Mouse (Mus musculus): ENCODE data around the gene Dnaja3. TPM values are rescaled to one million over a fixed set of nuclear protein-coding genes. Genes with fewer than 3 reads are reported as not detected.

Dnaja3 gene
- polyA plus RNA-seq, 1 experiment = 64.0 TPM

- no peak for DNase-seq
- no peak overlapping the region for H3K27ac ChIP-seq (ENCODE audit: insufficient read depth, low read length)
- no peaks in the 10 kb centered on the region for H3K27me3 ChIP-seq (ENCODE audit: control insufficient read depth, insufficient read depth, low read length)
- H3K4me1 ChIP-seq (ENCODE audit: control insufficient read depth, insufficient read depth, low read length) = peaks cover 6% of the 10 kb centered on the region
- 89% methylated on average over 6 of the region's 6 CpGs for WGBS
- H3K4me3 ChIP-seq (replicated peaks; ENCODE audit: insufficient read depth, low read depth, low read length) = no peak overlapping the region
- no peak for TF ChIP-seq POLR2A (IDR thresholded peaks at IDR 0.05; ENCODE audit: borderline replicate concordance, insufficient read depth, low read length)
- TF ChIP-seq CTCF (IDR thresholded peaks at IDR 0.05; ENCODE audit: borderline replicate concordance, insufficient read depth, low read depth, low read length) = no peak
Measured at GRCm38 (mm10) chr16:4627105-4627504, 12.7 kb upstream of the Dnaja3 start.

DNA sequence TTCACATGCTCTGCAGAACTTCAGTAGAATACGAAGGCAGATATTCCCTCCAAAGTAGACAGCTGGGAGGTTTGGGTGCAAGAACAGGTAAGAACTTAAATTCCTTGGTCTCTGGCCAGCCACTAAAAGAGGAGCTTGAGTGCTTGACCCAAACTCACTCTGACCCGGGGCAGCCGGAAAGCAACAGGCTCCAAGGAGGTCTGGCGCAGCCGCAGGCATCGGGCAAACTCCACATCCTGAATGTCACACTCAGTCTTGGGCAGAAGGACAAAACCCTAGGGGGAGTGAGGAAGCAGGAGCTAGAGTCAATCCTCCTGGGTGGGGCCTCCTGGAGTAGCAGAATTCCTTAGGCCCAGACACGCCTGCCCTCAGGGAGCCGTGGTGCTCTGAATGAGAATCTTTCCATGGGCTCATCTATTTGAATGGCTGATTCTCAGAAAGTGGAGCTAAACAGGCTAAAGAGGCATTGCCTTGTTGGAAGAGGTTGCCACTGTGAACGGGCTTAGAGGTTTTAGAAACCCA is 10.8 kb upstream of the Dnaja3 start:
- no peak for DNase-seq

DNA sequence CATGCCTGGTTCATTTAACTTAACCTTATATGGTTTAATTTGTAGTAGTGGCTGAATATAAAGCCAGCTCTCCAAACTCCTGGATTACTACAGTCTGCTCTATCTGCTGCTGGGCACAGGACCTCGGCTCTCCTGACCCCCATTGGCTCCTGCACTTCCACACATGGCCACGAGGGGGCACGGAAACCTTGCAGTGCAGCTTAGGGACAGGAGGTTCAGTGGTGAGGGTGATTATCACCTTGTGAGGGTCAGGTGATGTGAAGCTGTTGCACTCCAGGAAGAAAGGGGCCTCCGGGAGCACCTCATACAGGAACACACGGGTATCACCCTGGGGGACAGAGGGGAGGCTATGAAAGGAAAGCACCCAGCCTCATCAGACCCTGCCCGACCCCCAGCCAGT is 9.8 kb upstream of the Dnaja3 start:
- 24% methylated on average over 6 of the region's 6 CpGs for WGBS
- Histone ChIP-seq H3K4me3 (replicated peaks; ENCODE audit: insufficient read depth, low read depth, low read length) (no peak overlapping the region), H3K27ac (ENCODE audit: insufficient read depth, low read length) (no peak overlapping the region), H3K4me1 (ENCODE audit: control insufficient read depth, insufficient read depth, low read length) (no peaks in the 10 kb centered on the region; the same call in 1 of the 2 replicates), H3K27me3 (ENCODE audit: control insufficient read depth, insufficient read depth, low read length) (no peaks in the 10 kb centered on the region)
- TF ChIP-seq POLR2A (IDR thresholded peaks at IDR 0.05; ENCODE audit: borderline replicate concordance, insufficient read depth, low read length) (no peak), CTCF (IDR thresholded peaks at IDR 0.05; ENCODE audit: borderline replicate concordance, insufficient read depth, low read depth, low read length) (peak; percentile 98)
- DNase-seq = peak; percentile 70 to 88

More for the DNA sequence above, 10.8 kb upstream of the Dnaja3 start:
- Histone ChIP-seq H3K4me3 (replicated peaks; ENCODE audit: insufficient read depth, low read depth, low read length) (no peak overlapping the region), H3K27ac (ENCODE audit: insufficient read depth, low read length) (no peak overlapping the region), H3K27me3 (ENCODE audit: control insufficient read depth, insufficient read depth, low read length) (no peaks in the 10 kb centered on the region), H3K4me1 (ENCODE audit: control insufficient read depth, insufficient read depth, low read length) (no peaks in the 10 kb centered on the region; the same call in 1 of the 2 replicates)
- TF ChIP-seq CTCF (IDR thresholded peaks at IDR 0.05; ENCODE audit: borderline replicate concordance, insufficient read depth, low read depth, low read length) = no peak
- no peak for TF ChIP-seq POLR2A (IDR thresholded peaks at IDR 0.05; ENCODE audit: borderline replicate concordance, insufficient read depth, low read length)
- WGBS = 93% methylated on average over 9 of the region's 9 CpGs

GRCm38 (mm10) chr16:4632050-4632449 is 7.7 kb upstream of the Dnaja3 start:
- peak; percentile 54; the same call in 1 of the 2 replicates for TF ChIP-seq CTCF (IDR thresholded peaks at IDR 0.05; ENCODE audit: borderline replicate concordance, insufficient read depth, low read depth, low read length)
- no peak for TF ChIP-seq POLR2A (IDR thresholded peaks at IDR 0.05; ENCODE audit: borderline replicate concordance, insufficient read depth, low read length)
- H3K4me3 ChIP-seq (replicated peaks; ENCODE audit: insufficient read depth, low read depth, low read length) = no peak overlapping the region
- H3K4me1 ChIP-seq (ENCODE audit: control insufficient read depth, insufficient read depth, low read length) = no peaks in the 10 kb centered on the region; the same call in 1 of the 2 replicates
- WGBS = 54% methylated on average over 7 of the region's 7 CpGs
- no peaks in the 10 kb centered on the region for H3K27me3 ChIP-seq (ENCODE audit: control insufficient read depth, insufficient read depth, low read length)
- DNase-seq = peak in 1 of 2 experiments; percentile 48
- no peak overlapping the region for H3K27ac ChIP-seq (ENCODE audit: insufficient read depth, low read length)

DNA sequence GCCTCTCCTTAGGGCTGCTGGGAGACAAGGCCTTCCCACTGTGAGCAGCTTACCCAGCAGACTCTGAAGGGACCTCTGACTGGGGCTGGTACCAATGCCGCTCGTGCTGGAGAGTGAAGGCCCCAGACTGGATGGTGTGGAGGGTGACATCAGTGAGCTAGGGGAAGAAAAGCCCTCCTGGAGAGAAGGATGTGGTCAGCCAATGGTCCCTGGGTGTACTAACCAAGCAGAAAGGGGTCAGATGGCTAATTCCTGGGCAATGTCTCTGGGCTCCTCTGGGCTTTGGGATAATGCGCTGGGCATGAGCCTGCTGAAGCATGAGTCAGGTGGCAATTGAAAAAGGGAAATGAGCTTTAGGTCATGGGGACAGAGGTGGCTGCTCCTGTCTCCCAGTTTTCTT is 6.1 kb upstream of the Dnaja3 start:
- TF ChIP-seq POLR2A (IDR thresholded peaks at IDR 0.05; ENCODE audit: borderline replicate concordance, insufficient read depth, low read length) (no peak), CTCF (IDR thresholded peaks at IDR 0.05; ENCODE audit: borderline replicate concordance, insufficient read depth, low read depth, low read length) (no peak)
- Histone ChIP-seq H3K27ac (ENCODE audit: insufficient read depth, low read length) (no peak overlapping the region), H3K4me1 (ENCODE audit: control insufficient read depth, insufficient read depth, low read length) (no peaks in the 10 kb centered on the region; the same call in 1 of the 2 replicates), H3K4me3 (replicated peaks; ENCODE audit: insufficient read depth, low read depth, low read length) (no peak overlapping the region), H3K27me3 (ENCODE audit: control insufficient read depth, insufficient read depth, low read length) (no peaks in the 10 kb centered on the region)
- WGBS = 90% methylated on average over 3 of the region's 3 CpGs
- DNase-seq = no peak

GRCm38 (mm10) chr16:4634681-4635080 is 5.1 kb upstream of the Dnaja3 start:
- H3K27ac ChIP-seq (ENCODE audit: insufficient read depth, low read length) = no peak overlapping the region
- no peaks in the 10 kb centered on the region for H3K27me3 ChIP-seq (ENCODE audit: control insufficient read depth, insufficient read depth, low read length)
- no peak overlapping the region for H3K4me3 ChIP-seq (replicated peaks; ENCODE audit: insufficient read depth, low read depth, low read length)
- no peaks in the 10 kb centered on the region; the same call in 1 of the 2 replicates for H3K4me1 ChIP-seq (ENCODE audit: control insufficient read depth, insufficient read depth, low read length)
- no peak for DNase-seq
- WGBS = 78% methylated on average over 9 of the region's 9 CpGs
- TF ChIP-seq CTCF (IDR thresholded peaks at IDR 0.05; ENCODE audit: borderline replicate concordance, insufficient read depth, low read depth, low read length) (no peak), POLR2A (IDR thresholded peaks at IDR 0.05; ENCODE audit: borderline replicate concordance, insufficient read depth, low read length) (no peak)

DNA sequence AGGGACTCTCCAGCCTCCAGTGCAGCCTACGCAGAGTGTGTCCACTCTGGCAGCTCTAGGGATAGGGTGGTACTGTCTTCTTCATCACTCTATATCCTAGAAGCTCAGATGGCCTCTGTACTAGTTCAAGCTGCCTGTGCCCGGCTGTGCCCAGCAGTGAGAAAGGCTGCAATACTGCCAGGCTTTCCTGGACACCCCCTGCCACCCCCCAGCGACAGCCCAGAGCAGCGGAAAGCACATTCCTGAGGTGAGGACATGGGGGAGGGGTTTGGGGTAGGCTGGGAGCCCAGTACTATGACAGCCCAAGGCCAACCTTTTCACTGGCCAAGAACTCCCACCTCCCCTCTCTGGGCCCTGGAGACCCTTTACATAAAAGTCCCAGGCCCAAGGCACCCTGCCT is 4.0 kb upstream of the Dnaja3 start:
- 59% methylated on average over 4 of the region's 4 CpGs for WGBS
- no peaks in the 10 kb centered on the region for H3K4me1 ChIP-seq (ENCODE audit: control insufficient read depth, insufficient read depth, low read length)
- no peaks in the 10 kb centered on the region for H3K27me3 ChIP-seq (ENCODE audit: control insufficient read depth, insufficient read depth, low read length)
- no peak overlapping the region for H3K4me3 ChIP-seq (replicated peaks; ENCODE audit: insufficient read depth, low read depth, low read length)
- DNase-seq = no peak
- TF ChIP-seq POLR2A (IDR thresholded peaks at IDR 0.05; ENCODE audit: borderline replicate concordance, insufficient read depth, low read length) (no peak), CTCF (IDR thresholded peaks at IDR 0.05; ENCODE audit: borderline replicate concordance, insufficient read depth, low read depth, low read length) (no peak)
- H3K27ac ChIP-seq (ENCODE audit: insufficient read depth, low read length) = no peak overlapping the region

GRCm38 (mm10) chr16:4638891-4639390 is 848 bp upstream of the Dnaja3 start:
- Histone ChIP-seq H3K4me1 (ENCODE audit: control insufficient read depth, insufficient read depth, low read length) (peaks cover 14% of the 10 kb centered on the region), H3K27ac (ENCODE audit: insufficient read depth, low read length) (no peak overlapping the region), H3K27me3 (ENCODE audit: control insufficient read depth, insufficient read depth, low read length) (no peaks in the 10 kb centered on the region), H3K4me3 (replicated peaks; ENCODE audit: insufficient read depth, low read depth, low read length) (no peak overlapping the region)
- no peak for TF ChIP-seq CTCF (IDR thresholded peaks at IDR 0.05; ENCODE audit: borderline replicate concordance, insufficient read depth, low read depth, low read length)
- TF ChIP-seq POLR2A (IDR thresholded peaks at IDR 0.05; ENCODE audit: borderline replicate concordance, insufficient read depth, low read length) = no peak
- WGBS = 96% methylated on average over 3 of the region's 3 CpGs
- no peak for DNase-seq

Data from cerebellum, adult 2 months (tissue).